Mouse (Mus musculus) monocyte, adult 2 months (primary cell): Measurements from ENCODE around the gene Nfib.

ENCODE experiments used
- DNase-seq, 2 experiments: peaks; one replicate each; pipeline ENCODE4 v3.0.0; 2022; ENCODE audit warnings: low spot score in 2 of 2, low read depth in 1 of 2

Gene Nfib

DNA sequence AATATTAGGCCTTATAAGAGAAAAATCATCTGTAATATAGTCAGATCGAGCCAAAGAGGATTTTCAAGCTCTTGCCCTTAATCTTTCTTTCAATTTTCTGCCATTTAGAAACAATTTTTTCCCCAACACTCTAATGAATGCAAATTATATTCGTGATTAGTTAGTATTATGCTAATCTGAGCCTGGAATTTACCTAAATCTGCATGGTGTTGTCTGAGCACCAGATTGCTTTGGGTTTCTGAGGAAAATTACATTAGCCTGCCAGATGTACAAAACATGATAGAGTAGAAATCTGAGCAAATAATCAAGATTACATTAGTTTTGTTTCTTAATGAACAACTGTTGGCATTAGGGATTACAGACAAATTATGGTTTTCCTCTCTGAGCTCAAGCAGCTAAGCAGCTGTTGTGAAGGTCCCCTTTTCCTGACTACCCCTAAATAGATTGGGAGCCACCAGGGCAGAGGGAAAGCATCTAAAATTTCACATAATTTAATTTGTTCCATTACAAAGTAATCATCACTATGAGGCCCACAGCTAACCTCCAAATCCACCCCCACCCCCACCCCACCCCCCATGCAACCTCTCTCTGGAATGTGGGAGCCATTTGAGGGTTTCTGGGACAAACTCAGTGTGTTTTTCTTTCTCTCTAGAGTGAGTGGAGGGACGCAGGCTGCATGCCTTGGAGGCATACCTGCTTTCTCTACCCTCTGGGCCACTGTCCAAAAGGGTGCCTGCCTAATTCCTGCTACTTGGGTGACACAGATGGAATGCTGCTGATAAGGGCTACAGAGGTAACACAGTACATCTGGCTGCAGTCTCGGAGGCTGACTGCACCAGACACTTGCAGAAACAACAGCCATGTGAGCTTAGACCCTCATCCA lies 14.2 kb downstream of the Nfib start:
- no peak for DNase-seq

GRCm38 (mm10) chr4:82690267-82690666 lies 15.3 kb downstream of the Nfib start:
- DNase-seq, result no peak

- no peak for DNase-seq
Measured at GRCm38 (mm10) chr4:82686037-82686436, 19.5 kb downstream of the Nfib start.

DNA sequence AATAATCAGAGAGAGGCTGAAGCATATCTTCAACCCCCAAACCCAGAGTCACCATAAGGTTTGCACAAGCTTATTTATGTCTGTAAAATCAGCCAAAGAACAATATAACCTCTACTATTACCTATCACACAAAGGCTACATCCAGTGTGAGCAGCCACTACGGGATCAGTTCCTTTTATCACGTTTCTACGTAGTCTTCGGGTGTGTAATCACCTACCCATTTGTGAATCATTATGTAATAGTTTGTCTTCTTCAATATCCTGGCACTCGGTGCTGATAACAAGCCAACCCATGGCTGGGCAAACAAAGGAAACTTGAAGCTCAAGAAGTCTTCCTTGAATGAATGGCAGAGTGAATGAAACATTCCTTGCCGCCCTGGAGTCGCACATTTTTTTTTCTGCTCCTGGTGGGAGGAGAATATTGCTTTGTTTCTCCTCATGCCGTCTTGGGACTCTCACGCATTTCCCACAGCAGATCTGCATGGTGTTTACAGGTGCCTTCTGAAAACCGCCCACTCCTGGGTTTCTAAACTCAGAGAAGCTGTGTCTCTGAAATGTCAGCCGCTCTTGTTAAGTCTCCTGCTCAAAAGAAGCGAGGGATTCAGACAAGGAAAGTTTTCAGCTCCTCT lies 21.3 kb downstream of the Nfib start:
- DNase-seq, result no peak

- no peak for DNase-seq
Measured at GRCm38 (mm10) chr4:82683583-82683982, 22.0 kb downstream of the Nfib start.

DNA sequence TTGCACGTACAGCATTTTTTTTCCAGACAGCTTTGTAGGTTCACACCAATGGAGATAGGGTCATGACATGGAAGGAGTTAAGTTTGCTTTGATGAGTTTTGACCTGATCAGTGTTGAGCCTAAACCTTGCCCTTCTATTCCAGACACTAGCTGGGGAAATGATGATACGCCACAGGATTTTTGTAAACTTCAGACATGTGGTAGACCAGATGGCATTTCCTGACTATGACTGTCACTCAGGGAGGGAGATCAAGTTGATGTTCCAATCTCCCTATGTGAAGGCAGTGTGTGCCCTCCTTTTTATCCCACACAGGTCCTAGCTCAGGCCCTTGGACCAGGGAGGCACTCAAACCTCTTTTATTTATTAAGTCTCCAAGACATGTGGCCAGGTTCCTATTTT lies 29.4 kb downstream of the Nfib start:
- DNase-seq, result no peak

GRCm38 (mm10) chr4:82667271-82667872 lies 38.2 kb downstream of the Nfib start:
- no peak for DNase-seq

- no peak for DNase-seq
Measured at GRCm38 (mm10) chr4:82664436-82664835, 41.1 kb downstream of the Nfib start.

DNA sequence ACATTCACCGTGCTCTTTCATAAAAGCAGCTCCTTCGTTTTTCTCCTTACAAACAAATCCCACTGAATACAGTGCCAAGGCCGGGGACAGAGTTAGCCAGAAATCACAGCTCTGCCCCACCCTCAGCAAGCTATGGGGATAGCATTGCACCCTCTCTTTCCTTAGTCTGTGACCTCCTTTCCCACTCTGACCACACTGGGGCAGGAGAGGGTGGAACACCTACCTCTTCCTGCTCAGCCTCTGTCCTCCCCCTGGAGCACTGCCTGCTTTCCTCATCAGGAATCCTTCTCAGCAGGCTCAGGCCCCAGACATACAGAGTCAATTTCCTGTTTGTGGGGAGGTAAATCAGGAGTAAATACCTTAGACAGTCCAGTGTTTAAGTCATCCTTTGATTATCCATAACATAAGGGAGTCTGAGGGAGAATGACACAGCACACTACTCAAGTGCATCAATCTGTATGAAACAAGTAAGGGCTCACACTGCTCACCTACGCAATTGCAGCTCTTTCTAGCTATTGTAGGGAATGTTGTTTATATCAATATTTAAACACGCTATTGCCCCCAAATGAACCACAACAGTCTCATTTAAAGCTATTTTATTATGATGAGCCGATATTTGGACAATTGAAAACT lies 41.7 kb downstream of the Nfib start:
- no peak for DNase-seq

DNA sequence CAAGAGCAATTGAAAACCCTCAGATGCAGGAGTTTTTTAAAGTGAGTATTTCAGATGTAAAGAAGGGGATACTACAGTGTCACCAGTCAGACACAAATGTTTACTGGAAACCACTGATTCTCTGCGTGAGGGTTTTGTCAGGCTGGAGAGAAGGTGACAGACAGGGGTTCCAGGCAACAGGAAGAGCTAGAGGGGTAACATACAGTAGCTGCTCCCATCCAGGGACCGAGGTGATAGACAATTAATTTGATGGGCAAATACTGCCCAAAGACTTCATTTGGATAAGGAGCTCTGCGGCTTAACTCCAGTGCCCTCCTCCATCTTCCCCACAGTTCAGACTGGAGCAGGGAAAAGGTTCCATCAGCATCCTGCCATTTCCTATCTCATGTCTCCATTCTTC lies 42.9 kb downstream of the Nfib start:
- no peak for DNase-seq

DNA sequence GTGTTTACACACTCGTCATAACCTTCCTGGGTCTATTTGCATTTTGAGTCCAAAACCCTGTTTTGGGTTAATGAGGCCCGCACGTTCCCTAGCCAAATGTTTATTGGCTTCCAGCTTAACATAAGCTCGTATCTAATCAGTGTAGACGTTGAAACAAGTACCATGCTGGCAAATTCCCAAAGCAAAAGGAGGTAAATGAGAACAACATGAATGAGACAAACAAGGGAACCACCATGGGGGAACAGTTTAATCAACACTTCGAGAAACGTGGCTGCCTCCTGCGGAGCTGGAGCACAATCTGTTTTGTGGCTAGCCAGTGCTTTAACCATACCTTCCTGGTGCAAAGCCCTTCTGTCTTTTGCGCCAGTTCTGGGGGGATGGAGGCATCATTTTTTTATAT lies 43.3 kb downstream of the Nfib start:
- DNase-seq, result no peak

DNA sequence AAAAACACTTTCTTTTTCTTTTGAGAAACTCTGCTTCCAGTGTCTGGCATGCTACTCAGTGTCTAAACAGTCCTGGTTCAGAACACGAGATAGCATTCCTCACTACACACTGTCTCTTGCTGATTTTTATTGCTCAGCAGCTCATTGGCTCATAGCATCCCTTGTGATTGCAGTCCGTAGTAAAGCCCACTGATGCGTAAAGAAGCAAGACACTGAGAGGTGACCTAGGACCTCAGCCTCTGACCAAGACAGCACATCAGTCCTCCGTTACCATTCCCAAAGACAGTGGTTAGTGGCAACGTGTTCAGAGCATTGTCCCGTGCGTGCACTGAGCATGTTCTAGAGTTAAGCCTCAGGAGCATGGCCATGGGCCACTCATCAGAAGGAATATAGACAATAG lies 44.3 kb downstream of the Nfib start:
- DNase-seq, result no peak

DNA sequence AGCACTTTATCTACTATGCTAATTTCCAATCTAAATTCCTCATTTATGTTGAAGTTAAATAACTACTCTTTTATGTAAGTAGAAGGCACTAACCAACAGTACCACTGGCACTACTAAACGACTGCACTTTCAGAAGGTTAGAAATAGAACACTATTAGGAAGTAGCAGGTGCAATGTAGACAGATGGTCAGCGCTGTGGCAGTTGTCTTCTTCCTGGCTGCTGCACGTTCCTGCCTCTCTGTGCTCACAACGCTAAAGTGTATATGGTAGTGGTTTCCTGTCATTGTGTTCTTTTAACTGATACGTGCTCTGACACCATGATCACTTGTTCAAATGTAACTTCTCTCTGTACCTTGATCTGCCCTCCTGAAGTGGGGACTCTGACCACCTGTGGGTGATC lies 59.9 kb downstream of the Nfib start:
- no peak for DNase-seq

DNA sequence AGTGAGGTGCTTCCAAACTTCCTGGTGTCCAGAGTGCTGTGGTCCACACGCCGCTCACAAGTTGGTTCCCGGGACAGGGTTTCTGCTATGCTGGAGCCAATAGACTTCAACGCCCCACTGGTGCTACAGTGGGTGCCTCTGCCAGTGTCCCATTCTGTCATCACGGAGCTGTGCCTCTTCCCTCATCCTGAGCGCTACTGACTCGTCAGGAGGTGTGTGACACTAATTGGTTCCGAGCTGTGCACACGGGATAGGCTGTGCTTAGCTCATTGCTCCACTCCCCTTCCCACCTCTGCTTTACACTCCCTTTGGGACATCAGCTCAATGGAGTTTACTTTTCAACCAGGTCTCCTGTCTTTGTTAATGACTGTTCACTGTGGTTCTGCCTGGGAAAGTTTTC lies 60.8 kb downstream of the Nfib start:
- no peak for DNase-seq

GRCm38 (mm10) chr4:82643734-82644085 lies 61.8 kb downstream of the Nfib start:
- no peak for DNase-seq

DNA sequence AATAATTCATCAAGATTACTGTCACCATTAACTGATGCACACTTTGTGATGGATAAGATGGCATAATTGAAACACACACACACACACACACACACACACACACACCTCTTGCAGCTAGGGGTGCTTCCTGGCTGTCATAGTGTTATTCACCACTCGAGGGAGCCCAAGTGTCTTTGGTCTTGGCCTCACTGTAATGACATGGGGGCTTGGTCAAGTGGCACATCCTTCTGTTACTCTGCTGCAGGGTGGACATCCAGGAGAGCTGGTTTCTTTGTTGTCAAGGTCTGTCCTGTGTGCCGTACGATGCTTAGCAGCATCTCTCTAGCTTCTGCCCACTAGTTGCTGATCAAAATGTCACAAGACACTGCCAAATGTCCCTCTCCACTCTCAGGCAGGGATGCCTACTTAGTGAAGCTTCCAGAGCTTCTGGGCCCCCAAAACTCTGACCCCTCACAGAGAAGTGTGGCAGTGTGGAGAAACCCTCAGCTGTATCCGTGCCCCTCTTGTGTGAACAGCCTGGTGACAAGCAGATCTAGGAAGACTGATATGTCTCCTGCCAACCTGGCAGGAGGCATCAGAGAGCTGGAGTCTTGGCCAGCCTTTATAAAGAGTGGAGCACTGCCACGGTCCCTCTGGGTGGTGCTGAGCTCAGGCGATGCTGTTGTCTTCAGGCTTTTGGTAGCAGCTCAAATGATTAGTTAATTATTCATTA lies 62.4 kb downstream of the Nfib start:
- no peak for DNase-seq

- DNase-seq, result no peak
Measured at GRCm38 (mm10) chr4:82641066-82641680, 64.4 kb downstream of the Nfib start.

DNA sequence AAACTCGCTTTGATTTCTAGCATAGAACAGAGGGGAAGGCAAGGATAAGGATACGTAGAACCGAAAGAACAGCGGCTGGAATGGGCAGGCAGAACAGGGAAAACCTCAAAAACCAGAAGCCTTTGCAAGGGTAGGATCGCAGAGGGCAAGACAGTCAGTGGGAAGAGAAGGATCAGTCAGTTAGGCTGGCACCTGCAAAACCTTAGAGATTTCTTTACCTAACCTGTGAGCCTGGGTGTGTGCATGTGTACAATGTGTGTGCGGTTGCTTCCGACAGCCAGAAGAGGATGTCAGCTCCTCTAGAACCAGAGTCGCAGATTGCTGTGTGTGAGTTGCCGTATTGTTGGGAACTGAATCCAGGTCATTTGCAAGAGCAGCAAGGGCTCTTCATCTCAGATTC lies 67.3 kb downstream of the Nfib start:
- DNase-seq, result no peak

DNA sequence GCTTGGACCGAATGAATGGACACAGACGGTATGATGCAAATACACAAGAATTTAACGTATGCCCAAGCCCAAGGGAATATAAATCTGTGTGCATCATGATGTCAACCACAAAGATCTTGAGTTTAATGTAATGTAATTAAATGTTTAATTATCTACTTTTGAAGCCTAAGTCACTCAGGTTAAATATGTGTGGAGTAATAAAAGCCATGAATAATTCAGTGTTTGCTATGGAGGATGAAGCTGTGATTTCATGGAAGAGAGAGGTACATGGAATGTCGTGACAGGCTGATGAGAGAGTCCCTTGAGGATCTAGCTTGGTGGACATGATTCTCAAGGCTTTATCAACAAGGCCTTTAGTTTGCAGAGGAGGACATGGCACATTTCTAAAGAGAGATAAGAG lies 67.9 kb downstream of the Nfib start:
- no peak for DNase-seq

- DNase-seq, result no peak
Measured at GRCm38 (mm10) chr4:82636658-82637057, 68.9 kb downstream of the Nfib start.

- DNase-seq, result no peak
Measured at GRCm38 (mm10) chr4:82635881-82636280, 69.7 kb downstream of the Nfib start.
